Mouse (Mus musculus) hindbrain, embryonic 11.5 days (tissue): Measurements from ENCODE around the gene Pou3f1. TPM values are rescaled to one million over a fixed set of nuclear protein-coding genes. Genes with fewer than 3 reads are reported as not detected.

Source experiments
- ATAC-seq: fragments of 200-750 bp; cut with Nextera tagmentation; 2 replicates; pipeline ENCODE4 v1.8.0; 2017; ENCODE audit warnings: mild to moderate bottlenecking, moderate TSS enrichment, moderate library complexity; ENCODE audit not compliant: low FRiP score
- DNase-seq: peaks from one replicate; pipeline ENCODE4 v3.0.0-alpha.2; 2015; ENCODE audit warnings: low spot score
- H3K27ac ChIP-seq: fragments of 300-500 bp; sonication (generic); 2 replicates; pipeline ENCODE4 v1.5.1; 2014; ENCODE audit warnings: mild to moderate bottlenecking, low read depth, low read length
- H3K27me3 ChIP-seq: fragments of 300-500 bp; sonication (generic); 2 replicates; pipeline ENCODE4 v1.6.1; 2014; ENCODE audit warnings: mild to moderate bottlenecking, low read length, moderate library complexity, mixed read lengths; ENCODE audit not compliant: control insufficient read depth, insufficient read depth
- H3K36me3 ChIP-seq: fragments of 300-500 bp; sonication (generic); 2 replicates; pipeline ENCODE4 v1.6.1; 2014; ENCODE audit warnings: mild to moderate bottlenecking, low read length, moderate library complexity, mixed read lengths; ENCODE audit not compliant: control insufficient read depth, insufficient read depth
- H3K4me1 ChIP-seq: fragments of 300-500 bp; sonication (generic); replicated peaks from 2 replicates; pipeline ENCODE4 v1.6.1; 2014; ENCODE audit warnings: low read length, mixed read lengths; ENCODE audit not compliant: control insufficient read depth, insufficient read depth
- H3K4me2 ChIP-seq: fragments of 300-500 bp; sonication (generic); replicated peaks from 2 replicates; pipeline ENCODE4 v1.6.1; 2014; ENCODE audit warnings: mild to moderate bottlenecking, low read depth, low read length
- H3K4me3 ChIP-seq: fragments of 300-500 bp; sonication (generic); 2 replicates; pipeline ENCODE4 v1.5.1; 2014; ENCODE audit warnings: low read depth, low read length
- H3K9ac ChIP-seq: fragments of 300-500 bp; sonication (generic); 2 replicates; pipeline ENCODE4 v1.6.1; 2014; ENCODE audit warnings: low read depth, low read length
- H3K9me3 ChIP-seq: fragments of 300-500 bp; sonication (generic); 2 replicates; pipeline ENCODE4 v1.6.1; 2016; ENCODE audit warnings: low read length; ENCODE audit not compliant: control insufficient read depth
- WGBS: fragments of 180-500 bp; shearing (Covaris S2); extraction: QIAGEN DNeasy Blood & Tissue Kit; methylation state at CpG from one replicate; pipeline ENCODE4 v1.1.7; 2014; 5-methylcytosine and 5-hydroxymethylcytosine counted together
- polyA plus RNA-seq: library from polyadenylated mRNA; unstranded; fragments of >200 nt; fragmentation: Nextera tagmentation; extraction: Ambion mirVana; gene quantifications from 2 replicates; pipeline ENCODE4 v1.2.1, GENCODE M21; 2014

The Pou3f1 gene
- polyA plus RNA-seq: 17.4 and 18.8 TPM in 2 replicates

DNA sequence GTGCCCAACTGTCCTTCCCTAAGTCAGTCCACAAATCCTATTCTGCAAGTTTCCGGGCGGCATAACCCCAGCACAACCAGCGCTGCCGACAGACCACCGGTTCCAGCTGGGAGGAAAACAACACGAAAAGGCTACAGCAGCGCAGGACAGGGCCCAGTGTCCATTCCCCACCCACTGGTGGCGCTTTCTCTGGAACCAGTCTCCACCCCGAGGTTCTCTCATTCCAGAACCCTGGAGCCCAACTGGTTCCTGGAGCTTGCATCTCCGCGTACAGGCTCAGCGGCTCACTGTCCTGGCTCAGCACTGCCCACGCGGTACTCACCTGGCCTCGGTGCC, at the start of gene Pou3f1:
Gene Pou3f1 (plus strand): TSS at position 290 of the 336 bp plus-strand sequence.
- peak within 1 kb of the TSS; percentile 58 for H3K27ac ChIP-seq
- no peak for ATAC-seq
- under 1% methylated on average over 15 of the region's 15 CpGs for WGBS

GRCm38 (mm10) chr4:124607166-124607565, 49.4 kb upstream of the Pou3f1 start:
- no peak for ATAC-seq
- Histone ChIP-seq H3K4me2 (no peak overlapping the region), H3K4me1 (no peaks in the 10 kb centered on the region), H3K27me3 (no peaks in the 10 kb centered on the region), H3K9ac (no peak overlapping the region), H3K27ac (no peak overlapping the region), H3K36me3 (no peaks in the 10 kb centered on the region), H3K9me3 (no peaks in the 10 kb centered on the region), H3K4me3 (no peak overlapping the region)
- DNase-seq: no peak
- WGBS: 75% methylated on average over 8 of the region's 8 CpGs

More for the DNA sequence above, at the start of gene Pou3f1:
- DNase-seq: no peak
- H3K4me2 ChIP-seq: peak within 1 kb of the TSS; percentile 87
- no peaks in the 10 kb centered on the region for H3K36me3 ChIP-seq
- peak within 1 kb of the TSS; percentile 57 for H3K4me3 ChIP-seq
- no peaks in the 10 kb centered on the region for H3K9me3 ChIP-seq
- peaks cover 64% of the 10 kb centered on the region for H3K27me3 ChIP-seq
- peaks cover 23% of the 10 kb centered on the region for H3K4me1 ChIP-seq
- peak within 1 kb of the TSS; percentile 64 for H3K9ac ChIP-seq

GRCm38 (mm10) chr4:124610066-124610465, 46.5 kb upstream of the Pou3f1 start:
- H3K4me3 ChIP-seq: no peak overlapping the region
- H3K36me3 ChIP-seq: no peaks in the 10 kb centered on the region
- H3K27me3 ChIP-seq: no peaks in the 10 kb centered on the region
- no peaks in the 10 kb centered on the region for H3K9me3 ChIP-seq
- H3K4me1 ChIP-seq: peaks cover 2% of the 10 kb centered on the region; the same call in 1 of the 2 replicates
- 68% methylated on average over 2 of the region's 2 CpGs for WGBS
- no peak for DNase-seq
- H3K9ac ChIP-seq: no peak overlapping the region
- ATAC-seq: no peak
- no peak overlapping the region for H3K27ac ChIP-seq
- no peak overlapping the region for H3K4me2 ChIP-seq

DNA sequence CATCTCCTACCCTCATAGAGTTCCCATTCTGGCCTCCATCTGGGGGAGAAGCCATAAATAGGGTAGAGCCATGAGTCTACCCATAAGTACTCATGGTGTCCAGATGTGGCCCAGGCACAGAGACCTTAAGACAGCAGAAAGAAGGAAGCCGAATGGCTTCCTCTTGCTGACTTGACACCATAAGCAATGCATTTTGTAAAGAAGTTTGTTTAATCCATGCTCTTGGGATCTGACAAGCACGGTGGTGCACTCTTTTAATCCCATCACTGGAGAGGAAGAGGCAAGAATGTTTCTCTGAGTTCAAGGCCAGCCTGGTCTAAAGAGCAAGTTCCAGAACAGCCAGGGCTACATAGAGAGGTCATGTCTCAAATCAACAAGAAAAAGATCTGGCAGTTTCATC, 45.9 kb upstream of the Pou3f1 start, which contains the start of gene 3100002H09Rik:
Gene 3100002H09Rik (minus strand): TSS at position 101 of the 400 bp plus-strand sequence.
- no peak within 1 kb of the TSS for H3K4me3 ChIP-seq
- no peak within 1 kb of the TSS for H3K4me2 ChIP-seq
- H3K4me1 ChIP-seq: peaks cover 5% of the 10 kb centered on the region
- no peak within 1 kb of the TSS for H3K9ac ChIP-seq
- ATAC-seq (no peak), DNase-seq (no peak)
- 80% methylated on average over 2 of the region's 2 CpGs for WGBS
- H3K36me3 ChIP-seq: no peaks in the 10 kb centered on the region
- no peaks in the 10 kb centered on the region for H3K9me3 ChIP-seq
- no peak within 1 kb of the TSS for H3K27ac ChIP-seq
- H3K27me3 ChIP-seq: no peaks in the 10 kb centered on the region

DNA sequence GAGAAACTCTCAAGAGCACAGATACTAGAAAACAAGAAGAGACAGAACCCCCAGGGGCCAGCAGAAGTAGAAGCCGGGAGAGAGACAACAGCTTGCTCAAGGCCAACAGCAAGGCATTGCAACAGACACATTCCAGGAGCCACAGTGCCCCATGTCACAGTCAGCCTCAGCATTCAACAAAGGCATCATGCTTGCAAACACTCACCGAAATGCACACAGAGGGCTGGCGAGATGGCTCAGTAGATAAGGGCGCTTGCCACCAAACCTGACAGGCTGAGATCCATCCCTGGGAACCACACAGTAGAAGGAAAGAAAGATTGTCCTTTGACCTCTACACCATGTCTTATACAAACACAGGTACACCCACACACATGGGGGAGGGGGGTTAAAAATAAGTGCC, 44.8 kb upstream of the Pou3f1 start:
- no peak overlapping the region for H3K4me2 ChIP-seq
- no peaks in the 10 kb centered on the region for H3K36me3 ChIP-seq
- no peak overlapping the region for H3K4me3 ChIP-seq
- H3K4me1 ChIP-seq: peaks cover 5% of the 10 kb centered on the region
- H3K27ac ChIP-seq: no peak overlapping the region
- no peak overlapping the region for H3K9ac ChIP-seq
- WGBS: 81% methylated on average over 4 of the region's 4 CpGs
- no peaks in the 10 kb centered on the region for H3K27me3 ChIP-seq
- ATAC-seq (no peak), DNase-seq (no peak)
- no peaks in the 10 kb centered on the region for H3K9me3 ChIP-seq

DNA sequence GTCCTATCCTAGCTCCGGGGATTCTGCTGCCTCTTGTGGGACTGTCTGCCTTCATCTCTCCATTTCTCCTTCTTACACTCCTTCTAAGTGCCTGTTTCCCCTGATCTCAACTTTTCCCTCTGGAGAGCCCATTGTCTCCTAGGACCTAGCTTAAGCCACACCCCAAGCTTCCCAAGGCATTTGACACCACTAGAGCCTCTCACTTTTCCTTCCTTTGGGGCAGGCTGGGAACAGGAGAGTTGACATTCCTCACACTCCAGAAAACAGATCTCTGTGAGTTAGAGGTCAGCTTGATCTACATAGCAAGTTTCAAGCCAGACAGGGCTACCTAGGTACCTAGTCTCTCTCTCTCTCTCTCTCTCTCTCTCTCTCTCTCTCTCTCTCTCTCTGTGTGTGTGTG, 42.4 kb upstream of the Pou3f1 start:
- Histone ChIP-seq H3K27me3 (no peaks in the 10 kb centered on the region), H3K4me3 (no peak overlapping the region), H3K4me1 (peaks cover 7% of the 10 kb centered on the region), H3K9me3 (no peaks in the 10 kb centered on the region), H3K27ac (no peak overlapping the region), H3K36me3 (no peaks in the 10 kb centered on the region), H3K4me2 (no peak overlapping the region), H3K9ac (no peak overlapping the region)
- DNase-seq (no peak), ATAC-seq (no peak)
- WGBS: no CpG with 5 or more reads among the region's 1 CpGs

GRCm38 (mm10) chr4:124615406-124615960, 41.1 kb upstream of the Pou3f1 start:
- no peaks in the 10 kb centered on the region for H3K27me3 ChIP-seq
- H3K9me3 ChIP-seq: no peaks in the 10 kb centered on the region
- no peak overlapping the region for H3K9ac ChIP-seq
- no peaks in the 10 kb centered on the region for H3K36me3 ChIP-seq
- no peak overlapping the region for H3K4me2 ChIP-seq
- peak overlapping the region; percentile 71 for H3K27ac ChIP-seq
- ATAC-seq: peak; percentile 36; the same call in 1 of the 2 replicates
- 50% methylated on average over 14 of the region's 14 CpGs for WGBS
- DNase-seq: no peak
- H3K4me3 ChIP-seq: no peak overlapping the region
- peaks cover 7% of the 10 kb centered on the region for H3K4me1 ChIP-seq

GRCm38 (mm10) chr4:124615986-124616385, 40.6 kb upstream of the Pou3f1 start:
- no peak for DNase-seq
- ATAC-seq: no peak
- Histone ChIP-seq H3K4me2 (no peak overlapping the region), H3K9me3 (no peaks in the 10 kb centered on the region), H3K9ac (no peak overlapping the region), H3K27me3 (no peaks in the 10 kb centered on the region), H3K4me1 (peaks cover 7% of the 10 kb centered on the region), H3K27ac (peak overlapping the region; percentile 59; the same call in 1 of the 2 replicates), H3K36me3 (no peaks in the 10 kb centered on the region), H3K4me3 (no peak overlapping the region)
- 60% methylated on average over 9 of the region's 9 CpGs for WGBS

GRCm38 (mm10) chr4:124616636-124617035, 40.0 kb upstream of the Pou3f1 start:
- Histone ChIP-seq H3K4me3 (no peak overlapping the region), H3K27me3 (no peaks in the 10 kb centered on the region), H3K36me3 (no peaks in the 10 kb centered on the region), H3K9ac (no peak overlapping the region), H3K4me2 (no peak overlapping the region), H3K27ac (peak overlapping the region; percentile 59; the same call in 1 of the 2 replicates), H3K4me1 (peaks cover 7% of the 10 kb centered on the region), H3K9me3 (no peaks in the 10 kb centered on the region)
- DNase-seq (no peak), ATAC-seq (peak; percentile 52; the same call in 1 of the 2 replicates)
- WGBS: 67% methylated on average over 1 of the region's 1 CpGs
